ENCODE assay signal across 30 mouse cellular contexts in the genomic region with DNA sequence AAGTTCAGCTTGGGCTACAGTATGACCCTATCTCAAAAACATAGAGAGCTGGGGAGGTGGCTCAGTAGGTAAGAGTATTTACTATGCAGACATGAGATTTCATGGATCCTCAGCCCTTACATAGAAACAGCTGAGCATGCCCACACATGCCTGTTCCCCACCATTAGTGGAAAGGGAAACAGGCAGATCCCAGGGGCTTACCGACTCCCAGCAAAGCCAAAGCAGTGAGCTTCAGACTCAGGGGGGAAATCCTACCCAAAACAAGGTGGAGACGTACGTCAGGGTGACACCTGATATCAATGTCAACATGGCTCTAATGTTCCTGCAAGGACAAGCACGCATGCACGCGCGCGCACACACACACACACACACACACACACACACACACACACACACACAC. TPM values are rescaled to one million over a fixed set of nuclear protein-coding genes. Genes with fewer than 3 reads are reported as not detected.
"Had no signal": no experiment of that assay in that cellular context is flagged by ENCODE, and none has a peak within 500 bp of the region (broad histone marks: within the 10 kb centered on the region; RNA-seq: fewer than 3 reads in every experiment).

No protein-coding gene starts in this region.

- H3K9ac ChIP-seq: embryonic facial prominence, embryonic 12.5 days; embryonic facial prominence, embryonic 13.5 days; forebrain, embryonic 12.5 days; forebrain, embryonic 13.5 days; forebrain, embryonic 15.5 days; forebrain, postnatal 0 days had no signal

- H3K9me3 ChIP-seq: embryonic facial prominence, embryonic 12.5 days; embryonic facial prominence, embryonic 13.5 days; forebrain, embryonic 10.5 days; forebrain, embryonic 12.5 days; forebrain, embryonic 13.5 days; forebrain, embryonic 15.5 days; heart, embryonic 10.5 days had no signal

- H3K4me3 ChIP-seq: embryonic facial prominence, embryonic 12.5 days; embryonic facial prominence, embryonic 13.5 days; erythroblast, embryonic 14.5 days; forebrain, embryonic 10.5 days; forebrain, embryonic 12.5 days; forebrain, embryonic 13.5 days; forebrain, embryonic 15.5 days; gastrocnemius, adult 2 months; heart, adult 2 months; heart, embryonic 10.5 days had no signal

- DNase-seq: cerebellum, adult 2 months; cerebellum, adult 8-10 months; cerebellum, adult 9-10 months; cerebellum, adult 9-11 months; cerebellum, postnatal 10 days; cerebellum, postnatal 14 days; cerebellum, postnatal 25 days; cerebellum, postnatal 36 days; embryo, embryonic 11 days; forebrain, postnatal 0 days; gastrocnemius, adult 2 months; gastrocnemius, postnatal 10 days; gastrocnemius, postnatal 14 days; gastrocnemius, postnatal 25 days; gastrocnemius, postnatal 36 days; heart, adult 11 months; heart, adult 18-20 months; heart, adult 2 months had no signal

- H3K27me3 ChIP-seq: embryonic facial prominence, embryonic 12.5 days; embryonic facial prominence, embryonic 13.5 days; forebrain, embryonic 12.5 days; forebrain, embryonic 13.5 days; forebrain, embryonic 15.5 days had no signal

- H3K27ac ChIP-seq: embryonic facial prominence, embryonic 12.5 days; embryonic facial prominence, embryonic 13.5 days; forebrain, embryonic 10.5 days; forebrain, embryonic 12.5 days; forebrain, embryonic 13.5 days; forebrain, embryonic 15.5 days; gastrocnemius, adult 2 months; heart, adult 2 months; heart, embryonic 10.5 days had no signal

- H3K4me1 ChIP-seq: embryonic facial prominence, embryonic 12.5 days; forebrain, embryonic 13.5 days; forebrain, embryonic 15.5 days had no signal

- ATAC-seq: forebrain, embryonic 13.5 days; forebrain, embryonic 14.5 days; forebrain, embryonic 15.5 days; forebrain, embryonic 16.5 days; forebrain, postnatal 0 days had no signal

- H3K36me3 ChIP-seq: embryonic facial prominence, embryonic 12.5 days; embryonic facial prominence, embryonic 13.5 days; forebrain, embryonic 10.5 days; forebrain, embryonic 12.5 days; forebrain, embryonic 15.5 days; heart, embryonic 10.5 days had no signal

- H3K4me2 ChIP-seq: embryonic facial prominence, embryonic 12.5 days; embryonic facial prominence, embryonic 13.5 days; forebrain, embryonic 12.5 days; forebrain, embryonic 13.5 days; forebrain, embryonic 15.5 days; heart, embryonic 11.5 days had no signal

RNA-seq across cellular contexts. Expression of a gene that starts 21.7 kb away (rescaled TPM):
- total RNA-seq: gastrocnemius, adult 2 months; gastrocnemius, adult 8-10 months; gastrocnemius, postnatal 25 days; heart, adult 18-20 months; heart, adult 2 months had no signal
